Mouse (Mus musculus): ENCODE data around the gene Trabd.

The Trabd gene

DNA sequence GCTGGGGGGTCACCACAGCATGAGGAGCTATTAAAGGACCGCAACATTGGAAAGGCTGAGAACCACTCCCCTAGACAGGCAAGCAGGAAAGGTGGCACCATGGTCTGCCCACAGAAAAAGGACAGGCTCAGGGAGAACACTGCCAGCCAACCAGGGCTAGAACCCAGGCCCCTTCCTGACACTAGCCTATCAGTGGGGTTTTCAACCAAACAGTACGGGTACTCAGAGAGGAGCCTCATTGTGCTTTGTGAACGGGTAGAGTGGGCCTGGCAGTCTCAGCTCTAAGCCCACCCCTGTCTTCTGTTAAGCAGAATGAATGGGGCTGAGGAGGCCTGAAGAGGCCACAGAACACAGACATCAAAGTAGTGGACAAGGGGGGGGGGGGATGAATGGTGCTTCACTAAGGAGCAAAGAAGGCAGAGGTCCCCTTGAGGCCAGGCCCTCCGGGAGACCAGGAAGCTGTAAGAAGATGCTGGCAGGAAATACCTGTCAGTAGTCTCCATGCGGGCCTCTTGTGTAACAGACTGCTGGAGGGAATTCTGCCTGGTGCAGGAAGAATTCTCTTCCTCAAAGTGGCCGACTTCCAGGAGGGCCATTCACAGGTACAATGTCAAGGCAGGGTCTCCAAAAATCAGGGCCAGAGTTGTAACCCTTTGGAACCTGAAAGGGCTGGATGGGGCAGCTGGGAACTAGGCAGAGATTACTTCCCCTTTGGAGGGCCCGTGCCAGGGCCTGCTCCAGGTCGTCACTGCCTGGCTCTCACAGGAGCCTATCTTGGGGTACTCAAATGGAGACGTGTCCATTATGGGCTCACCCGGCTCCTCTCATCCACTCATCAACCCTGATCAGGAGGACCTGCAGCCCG lies at the start of gene Trabd:
Trabd (plus strand) TSS at position 512 of the 865 bp plus-strand sequence.
- DNase-seq (ENCODE audit: extremely low spot score), result peak; percentile 39

- no peak for DNase-seq (ENCODE audit: extremely low spot score)
Observed at GRCm38 (mm10) chr15:89044381-89044780, 30.5 kb upstream of the Trabd start.

- no peak for DNase-seq (ENCODE audit: extremely low spot score)
Observed at GRCm38 (mm10) chr15:89046356-89046755, 28.6 kb upstream of the Trabd start.

GRCm38 (mm10) chr15:89054666-89055065 lies 20.3 kb upstream of the Trabd start:
- no peak for DNase-seq (ENCODE audit: extremely low spot score)

GRCm38 (mm10) chr15:89058736-89059135 lies 16.2 kb upstream of the Trabd start:
- no peak for DNase-seq (ENCODE audit: extremely low spot score)

- peak; percentile 29 for DNase-seq (ENCODE audit: extremely low spot score)
Observed at GRCm38 (mm10) chr15:89059161-89059931, 15.6 kb upstream of the Trabd start, which contains the start of gene Panx2. Gene Panx2 (plus strand): TSS chr15:89059734.

GRCm38 (mm10) chr15:89060032-89060681 lies 14.8 kb upstream of the Trabd start:
- peak; percentile 54 for DNase-seq (ENCODE audit: extremely low spot score)

- no peak for DNase-seq (ENCODE audit: extremely low spot score)
Observed at GRCm38 (mm10) chr15:89060811-89061460, 14.0 kb upstream of the Trabd start.

- DNase-seq (ENCODE audit: extremely low spot score), result no peak
Observed at GRCm38 (mm10) chr15:89061761-89062517, 13.0 kb upstream of the Trabd start.

- no peak for DNase-seq (ENCODE audit: extremely low spot score)
Observed at GRCm38 (mm10) chr15:89062518-89062910, 12.4 kb upstream of the Trabd start.

DNA sequence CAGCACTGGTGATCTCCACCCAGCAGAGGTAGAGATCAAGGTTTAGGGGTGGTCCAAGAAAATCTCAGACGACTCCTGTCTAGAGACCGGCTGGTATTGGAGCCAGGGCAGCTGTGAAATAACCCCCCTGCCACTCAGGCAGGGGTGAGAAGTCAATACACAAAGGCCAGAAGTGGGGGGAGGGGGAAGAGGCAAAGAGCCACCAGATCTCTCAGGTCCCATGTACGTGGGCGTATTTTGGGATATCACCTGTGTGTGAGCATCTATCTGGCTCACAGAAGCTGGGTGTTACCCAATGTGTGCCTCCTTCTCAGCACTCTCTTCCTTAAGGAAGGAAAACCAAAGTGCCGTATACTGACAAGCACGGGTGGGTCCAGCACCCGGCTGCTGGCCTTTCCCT lies 11.9 kb upstream of the Trabd start:
- DNase-seq (ENCODE audit: extremely low spot score), result no peak

GRCm38 (mm10) chr15:89063536-89063935 lies 11.4 kb upstream of the Trabd start:
- DNase-seq (ENCODE audit: extremely low spot score), result no peak

GRCm38 (mm10) chr15:89064891-89065290 lies 10.0 kb upstream of the Trabd start:
- no peak for DNase-seq (ENCODE audit: extremely low spot score)

DNA sequence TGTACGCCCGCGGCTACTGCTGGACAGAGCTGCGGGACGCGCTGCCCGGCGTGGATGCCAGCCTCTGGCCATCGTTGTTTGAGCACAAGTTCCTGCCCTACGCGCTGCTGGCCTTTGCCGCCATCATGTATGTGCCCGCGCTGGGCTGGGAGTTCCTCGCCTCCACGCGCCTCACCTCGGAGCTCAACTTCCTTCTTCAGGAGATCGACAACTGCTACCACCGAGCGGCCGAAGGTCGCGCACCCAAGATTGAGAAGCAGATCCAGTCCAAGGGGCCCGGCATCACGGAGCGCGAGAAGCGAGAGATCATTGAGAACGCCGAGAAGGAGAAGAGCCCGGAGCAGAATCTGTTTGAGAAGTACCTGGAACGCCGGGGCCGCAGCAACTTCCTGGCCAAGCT lies 7.3 kb upstream of the Trabd start:
- DNase-seq (ENCODE audit: extremely low spot score), result no peak

- DNase-seq (ENCODE audit: extremely low spot score), result no peak
Observed at GRCm38 (mm10) chr15:89068226-89068625, 6.7 kb upstream of the Trabd start.

- DNase-seq (ENCODE audit: extremely low spot score), result no peak
Observed at GRCm38 (mm10) chr15:89069336-89069840, 5.5 kb upstream of the Trabd start.

- no peak for DNase-seq (ENCODE audit: extremely low spot score)
Observed at GRCm38 (mm10) chr15:89070606-89071005, 4.3 kb upstream of the Trabd start.

DNA sequence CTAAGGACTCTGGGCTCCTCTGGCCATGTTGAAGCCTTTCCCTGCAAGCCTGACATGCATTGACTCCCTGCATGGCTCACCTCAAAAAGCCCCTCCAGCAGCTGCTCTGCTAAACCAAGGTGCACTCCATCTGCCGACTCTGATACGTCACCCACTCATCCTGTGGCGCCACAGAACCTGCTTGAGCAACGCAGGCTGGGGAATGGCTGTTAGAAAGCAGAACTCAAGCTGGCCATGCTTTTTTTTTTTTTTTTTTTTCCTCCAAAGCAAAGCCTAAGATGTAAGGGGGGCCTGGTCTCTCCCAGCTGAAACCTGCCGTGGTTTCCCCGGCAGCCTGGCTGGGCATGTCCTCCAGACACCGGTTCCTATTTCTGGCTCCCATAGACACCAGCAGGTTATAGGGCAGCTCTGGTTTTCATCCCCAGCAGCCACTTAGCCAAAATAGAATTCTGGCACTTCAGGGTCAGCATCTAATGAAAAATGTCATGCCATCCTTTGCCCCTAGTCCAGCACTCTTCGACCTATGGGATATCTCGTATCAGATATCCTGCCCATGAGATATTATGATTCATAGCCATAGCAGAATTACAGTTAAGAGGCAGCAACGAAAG lies 826 bp upstream of the Trabd start:
- no peak for DNase-seq (ENCODE audit: extremely low spot score)

- peak; percentile 91 for DNase-seq (ENCODE audit: extremely low spot score)
Observed at GRCm38 (mm10) chr15:89075478-89076147, 689 bp downstream of the Trabd start.

Measured in embryo, embryonic 9.5 days (tissue).